Mouse (Mus musculus) cerebellum, adult 2 months (tissue): Measurements from ENCODE around the gene Rab9.

Source experiments
- CTCF ChIP-seq: fragments of 200-500 bp; IDR thresholded peaks from 2 replicates; pipeline ENCODE4 v1.5.1; 2011; ENCODE audit warnings: low read depth, mild to moderate bottlenecking, control low read depth, low read length, moderate library complexity, borderline replicate concordance; ENCODE audit not compliant: insufficient read depth
- POLR2A ChIP-seq: fragments of 200-500 bp; IDR thresholded peaks from 2 replicates; pipeline ENCODE4 v1.6.1; 2011; ENCODE audit warnings: low read length, control low read depth, borderline replicate concordance; ENCODE audit not compliant: insufficient read depth

DNA sequence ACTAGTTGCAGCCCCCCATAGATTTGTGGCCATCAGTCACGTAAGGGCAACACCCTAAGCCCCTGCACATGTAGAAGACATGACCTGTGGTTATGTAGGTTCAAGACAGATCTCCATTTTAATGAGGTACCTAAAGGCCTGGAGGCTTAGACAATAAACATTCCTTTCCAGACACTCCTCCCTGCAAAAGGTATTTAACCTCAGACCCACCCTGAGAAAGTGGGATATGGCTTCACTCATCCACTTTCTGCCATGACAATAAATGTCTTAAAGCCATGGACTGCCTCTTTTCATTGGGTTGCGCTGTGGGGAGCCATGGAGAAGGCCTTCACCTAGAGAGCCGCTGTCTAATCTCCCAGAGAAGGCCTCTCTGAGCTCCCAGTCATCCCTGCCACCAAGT is 48.5 kb upstream of the Rab9 start:
- TF ChIP-seq CTCF = no peak
- TF ChIP-seq POLR2A = no peak
